Mouse (Mus musculus): Measurements from ENCODE around the gene Kdelr2. TPM values are rescaled to one million over a fixed set of nuclear protein-coding genes. Genes with fewer than 3 reads are reported as not detected.

Gene Kdelr2
- total RNA-seq, 2 experiments from 2014 or later = 44.0 to 44.3 TPM

DNA sequence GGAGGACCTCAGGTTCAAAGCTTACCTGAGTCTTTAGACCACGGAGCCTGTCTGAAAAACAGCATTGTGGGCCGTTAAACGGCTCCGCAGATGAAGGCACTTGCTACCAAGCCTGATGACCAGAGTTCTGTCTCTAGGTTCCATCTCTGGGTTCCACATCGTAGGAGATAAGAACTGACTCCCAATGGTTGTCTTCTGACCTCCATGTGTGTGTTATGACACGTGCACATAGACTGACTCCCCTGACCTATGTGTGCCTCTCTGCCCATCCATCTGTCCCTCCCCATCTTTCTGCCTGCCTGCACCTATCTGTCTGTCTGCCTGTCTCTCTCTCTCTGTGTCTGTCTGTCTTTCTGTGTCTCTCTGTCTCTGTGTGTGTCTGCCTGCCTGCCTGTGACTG, 64.3 kb downstream of the Kdelr2 start:
- ATAC-seq (replicated peaks; ENCODE audit: low FRiP score, poor library complexity, severe bottlenecking) = no peak

DNA sequence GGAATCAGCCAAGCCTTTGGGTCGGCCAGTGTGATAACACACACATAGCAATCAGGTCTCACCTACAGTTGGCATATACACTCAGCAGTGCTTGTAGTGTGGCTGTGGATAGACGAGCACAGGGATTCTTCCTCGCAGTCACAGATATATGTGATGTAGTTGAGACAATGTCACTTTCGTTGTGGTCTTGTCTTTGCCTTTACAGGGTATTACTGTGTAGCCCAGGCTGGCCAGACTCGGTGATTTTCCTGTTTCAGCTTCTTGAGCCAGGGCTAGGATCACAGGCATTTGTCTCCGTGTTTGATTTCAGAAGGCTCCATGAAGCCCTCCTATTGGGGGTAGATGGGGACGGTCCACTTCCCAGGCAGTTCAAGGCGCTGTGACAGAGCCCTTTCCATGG, 66.0 kb downstream of the Kdelr2 start:
- no peak for ATAC-seq (replicated peaks; ENCODE audit: low FRiP score, poor library complexity, severe bottlenecking)

DNA sequence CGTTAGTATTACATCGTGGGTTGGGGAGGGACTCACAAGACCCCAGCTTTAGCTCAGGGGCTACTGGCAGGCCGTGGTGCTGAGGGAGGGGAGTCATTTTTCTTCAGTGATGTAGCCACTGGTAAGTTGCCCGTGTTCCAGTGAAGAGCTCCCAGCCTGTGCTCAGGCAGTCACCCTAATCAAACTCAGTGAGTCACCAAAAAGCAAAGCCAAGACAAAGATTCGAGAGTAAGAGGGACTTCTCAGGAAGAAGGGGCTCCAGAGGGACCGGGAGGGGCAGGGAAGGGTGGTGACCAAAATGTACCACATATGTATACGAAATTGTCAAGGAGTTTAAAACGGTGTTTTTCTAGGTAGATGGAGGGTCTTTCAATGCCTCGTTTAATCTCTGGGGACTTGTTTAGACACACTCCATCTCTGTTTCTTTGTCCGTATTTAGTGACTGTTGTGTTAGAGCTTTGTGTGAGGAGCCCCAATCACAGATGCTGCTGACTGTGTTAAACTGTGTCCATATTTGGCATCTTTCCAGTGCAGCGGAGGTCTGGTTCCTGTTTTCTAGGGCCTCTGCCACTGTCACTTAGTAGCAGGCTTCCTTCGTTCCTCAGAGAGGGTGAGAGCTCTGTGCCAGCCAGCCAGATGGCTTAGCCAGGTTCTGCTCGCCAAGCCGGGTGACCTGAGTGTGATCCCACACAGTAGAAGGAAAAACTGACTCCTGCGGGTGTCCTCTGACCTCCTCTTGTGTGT, 67.0 kb downstream of the Kdelr2 start:
- ATAC-seq (replicated peaks; ENCODE audit: low FRiP score, poor library complexity, severe bottlenecking) = no peak

DNA sequence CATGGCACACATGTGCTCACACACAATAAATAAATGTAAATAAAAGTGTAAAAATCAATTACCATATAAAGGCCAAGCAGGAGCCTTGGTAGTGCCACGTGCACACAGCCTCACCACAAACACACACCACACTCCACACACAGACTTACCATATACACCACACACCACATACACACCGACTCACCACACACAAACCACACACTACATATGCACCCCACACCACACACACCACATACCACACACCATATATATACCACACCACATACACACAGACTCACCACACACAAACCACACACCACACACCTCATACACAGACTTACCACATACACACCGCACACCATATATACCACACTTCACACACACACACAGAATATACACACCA, 67.5 kb downstream of the Kdelr2 start:
- no peak for ATAC-seq (replicated peaks; ENCODE audit: low FRiP score, poor library complexity, severe bottlenecking)

Other genes starting within 250 kb of the Kdelr2 start
- gene Rbak, start 223.1 kb upstream of the Kdelr2 start, total RNA-seq (2015; ENCODE audit: low replicate concordance) = 1.4 and 3.4 TPM in 2 replicates
- gene Rbak, start 223.1 kb upstream of the Kdelr2 start, total RNA-seq (2017; ENCODE audit: low replicate concordance) = 0.39 and 1.4 TPM in 2 replicates
- gene Spdye4b, start 222.8 kb upstream of the Kdelr2 start, total RNA-seq (2015; ENCODE audit: low replicate concordance) = not detected in 2 replicates
- not detected in 2 replicates for gene Spdye4b, start 222.8 kb upstream of the Kdelr2 start, total RNA-seq (2017; ENCODE audit: low replicate concordance)
- gene Spdye4a, start 176.9 kb upstream of the Kdelr2 start, total RNA-seq (2015; ENCODE audit: low replicate concordance) = not detected in 2 replicates
- not detected in 2 replicates for gene Spdye4a, start 176.9 kb upstream of the Kdelr2 start, total RNA-seq (2017; ENCODE audit: low replicate concordance)
- 0.36 TPM in 1 of 2 replicates, not detected in the other for gene Zfp12, start 168.7 kb upstream of the Kdelr2 start, total RNA-seq (2015; ENCODE audit: low replicate concordance)
- gene Zfp12, start 168.7 kb upstream of the Kdelr2 start, total RNA-seq (2017; ENCODE audit: low replicate concordance) = 0.68 and 1.7 TPM in 2 replicates
- 0.36 TPM in 1 of 2 replicates, not detected in the other for gene Zfp316, start 133.8 kb upstream of the Kdelr2 start, total RNA-seq (2015; ENCODE audit: low replicate concordance)
- 0.64 and 0.76 TPM in 2 replicates for gene Zfp316, start 133.8 kb upstream of the Kdelr2 start, total RNA-seq (2017; ENCODE audit: low replicate concordance)
- gene Zfp853, start 110.2 kb upstream of the Kdelr2 start, total RNA-seq (2015; ENCODE audit: low replicate concordance) = not detected in 2 replicates
- not detected in 2 replicates for gene Zfp853, start 110.2 kb upstream of the Kdelr2 start, total RNA-seq (2017; ENCODE audit: low replicate concordance)
- 14.7 and 20.9 TPM in 2 replicates for gene E130309D02Rik, start 88.5 kb upstream of the Kdelr2 start, total RNA-seq (2015; ENCODE audit: low replicate concordance)
- 7.8 and 8.2 TPM in 2 replicates for gene E130309D02Rik, start 88.5 kb upstream of the Kdelr2 start, total RNA-seq (2017; ENCODE audit: low replicate concordance)
- 16.6 and 43.6 TPM in 2 replicates for gene Zdhhc4, start 74.6 kb upstream of the Kdelr2 start, total RNA-seq (2015; ENCODE audit: low replicate concordance)
- 11.6 and 29.8 TPM in 2 replicates for gene Zdhhc4, start 74.6 kb upstream of the Kdelr2 start, total RNA-seq (2017; ENCODE audit: low replicate concordance)
- gene Grid2ip, start 46.5 kb upstream of the Kdelr2 start, total RNA-seq (2015; ENCODE audit: low replicate concordance) = not detected in 2 replicates
- not detected in 2 replicates for gene Grid2ip, start 46.5 kb upstream of the Kdelr2 start, total RNA-seq (2017; ENCODE audit: low replicate concordance)
- gene Daglb, start 60.7 kb downstream of the Kdelr2 start, total RNA-seq (2015; ENCODE audit: low replicate concordance) = 14.1 and 22.2 TPM in 2 replicates
- gene Daglb, start 60.7 kb downstream of the Kdelr2 start, total RNA-seq (2017; ENCODE audit: low replicate concordance) = 14.1 and 16.0 TPM in 2 replicates
- 195 and 254 TPM in 2 replicates for gene Rac1, start 124.2 kb downstream of the Kdelr2 start, total RNA-seq (2015; ENCODE audit: low replicate concordance)
- 40.0 and 104 TPM in 2 replicates for gene Rac1, start 124.2 kb downstream of the Kdelr2 start, total RNA-seq (2017; ENCODE audit: low replicate concordance)
- gene Cyth3, start 218.6 kb downstream of the Kdelr2 start, total RNA-seq (2015; ENCODE audit: low replicate concordance) = 42.2 and 63.7 TPM in 2 replicates
- gene Cyth3, start 218.6 kb downstream of the Kdelr2 start, total RNA-seq (2017; ENCODE audit: low replicate concordance) = 53.3 and 72.6 TPM in 2 replicates

All from erythroid progenitor cell, adult 5-6 weeks (primary cell).